Mouse (Mus musculus) bone marrow macrophage, adult 2 months (primary cell): ENCODE data around the gene Ppfibp1.

Source experiments
- CTCF ChIP-seq: IDR thresholded peaks from 2 replicates; pipeline ENCODE4 v1.5.1; 2012; ENCODE audit warnings: low read depth, mild to moderate bottlenecking, low read length, moderate library complexity
- POLR2A ChIP-seq: IDR thresholded peaks from 2 replicates; pipeline ENCODE4 v1.6.1; 2012; ENCODE audit warnings: mild to moderate bottlenecking, low read depth, low read length, borderline replicate concordance

DNA sequence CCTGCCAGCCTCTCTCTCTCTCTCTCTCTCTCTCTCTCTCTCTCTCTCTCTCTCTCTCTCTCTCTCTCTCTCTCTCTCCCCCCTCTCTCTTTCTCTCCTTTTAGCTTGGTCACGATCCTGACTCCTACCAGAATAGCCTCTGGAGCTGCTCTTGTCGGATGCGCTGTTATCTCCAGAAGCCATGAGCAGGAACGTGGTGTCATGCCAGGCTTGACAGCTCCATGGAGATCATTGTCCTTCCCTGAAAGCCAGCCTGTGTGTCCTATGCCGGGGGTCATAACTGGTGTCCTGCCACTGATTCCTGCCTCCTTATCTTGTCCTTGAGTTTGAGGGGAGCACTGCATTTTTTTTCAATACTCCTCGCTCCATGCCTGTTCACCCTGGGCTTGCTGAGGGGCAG lies 43.4 kb upstream of the Ppfibp1 start:
- TF ChIP-seq POLR2A, result no peak
- TF ChIP-seq CTCF, result no peak
